Mouse (Mus musculus) left cerebral cortex, adult 18-20 months (tissue): Measurements from ENCODE around the gene Hfm1. TPM values are rescaled to one million over a fixed set of nuclear protein-coding genes. Genes with fewer than 3 reads are reported as not detected.
A peak's percentile ranks its signal among the peaks of the same experiment; 100 is the strongest.

Experiments used
- DNase-seq, 2 experiments: peaks; one replicate each; pipeline ENCODE4 v3.0.0; 2021 to 2022; ENCODE audit warnings: low spot score in 2 of 2, mixed read lengths in 1 of 2
- total RNA-seq, 2 experiments: library from RNA; stranded (reverse); gene quantifications; 2 replicates each; pipeline ENCODE4 v1.2.3; 2021

The Hfm1 gene
- total RNA-seq, 2 experiments from 2014 or later = 1.00 to 1.3 TPM

- DNase-seq = no peak
These were observed 79.1 kb downstream of the Hfm1 start for GRCm38 (mm10) chr5:106847045-106847444.

- no peak for DNase-seq
These were observed 82.2 kb downstream of the Hfm1 start for GRCm38 (mm10) chr5:106843906-106844305.

GRCm38 (mm10) chr5:106833025-106833424 is 93.1 kb downstream of the Hfm1 start:
- DNase-seq = no peak

- DNase-seq = no peak
These were observed 94.7 kb downstream of the Hfm1 start for GRCm38 (mm10) chr5:106831401-106831800.

GRCm38 (mm10) chr5:106830775-106831174 is 95.3 kb downstream of the Hfm1 start:
- no peak for DNase-seq

GRCm38 (mm10) chr5:106826740-106827139 is 99.4 kb downstream of the Hfm1 start:
- no peak for DNase-seq

GRCm38 (mm10) chr5:106826044-106826443 is 100.1 kb downstream of the Hfm1 start:
- DNase-seq = no peak

- DNase-seq = peak in 1 of 2 experiments; percentile 19
These were observed 100.7 kb downstream of the Hfm1 start for GRCm38 (mm10) chr5:106825301-106825853.

- DNase-seq = no peak
These were observed 101.4 kb downstream of the Hfm1 start for GRCm38 (mm10) chr5:106824716-106825115.

- DNase-seq = no peak
These were observed 106.5 kb downstream of the Hfm1 start for GRCm38 (mm10) chr5:106819630-106820029.

GRCm38 (mm10) chr5:106815923-106816654 is 110.0 kb downstream of the Hfm1 start:
- no peak for DNase-seq

GRCm38 (mm10) chr5:106814611-106815010 is 111.5 kb downstream of the Hfm1 start:
- DNase-seq = no peak

GRCm38 (mm10) chr5:106803094-106803493 is 123.0 kb downstream of the Hfm1 start:
- DNase-seq = peak; percentile 30 to 47

- peak; percentile 88 to 93 for DNase-seq
These were observed 124.0 kb downstream of the Hfm1 start for GRCm38 (mm10) chr5:106801886-106802798.

GRCm38 (mm10) chr5:106801215-106801863 is 124.8 kb downstream of the Hfm1 start:
- DNase-seq = no peak

GRCm38 (mm10) chr5:106797896-106798295 is 128.2 kb downstream of the Hfm1 start:
- no peak for DNase-seq

- no peak for DNase-seq
These were observed 134.9 kb downstream of the Hfm1 start for GRCm38 (mm10) chr5:106791241-106791572.

GRCm38 (mm10) chr5:106790496-106791240 is 135.5 kb downstream of the Hfm1 start:
- DNase-seq = no peak
